In genomic region chr9:60275410-60276159, GRCm38 (mm10) we compare ENCODE assay signal across 8 mouse cellular contexts.
DNase-seq lines count a peak whose midpoint lies in the region.

No protein-coding gene starts in this region.

- DNase-seq in gastrocnemius, adult 18-20 months (ENCODE audit: low spot score) = peak; percentile 14
- no peak for DNase-seq in gastrocnemius, adult 8-10 months (ENCODE audit: low spot score in 2 of 2)
- DNase-seq in thymus, postnatal 4 days = peak; percentile 25
- no peak for DNase-seq in thymus, postnatal 0 days (ENCODE audit: low spot score)
- DNase-seq in forelimb bud, embryonic 11.5 days (ENCODE audit: low read depth, low spot score) = peak; percentile 35
- peak; percentile 50 for DNase-seq in mesoderm, embryonic 11.5 days (ENCODE audit: low read depth, low spot score)
- DNase-seq in thymus, adult 18-20 months = no peak
- no peak for DNase-seq in frontal cortex, postnatal 10 days (ENCODE audit: low spot score in 2 of 2)

Comparison
In these comparisons a context has a peak if more than half of its experiments do, and no peak if none do; other contexts are left out.
1. DNase-seq: peak in gastrocnemius, adult 18-20 months (single experiment), thymus, postnatal 4 days (single experiment), forelimb bud, embryonic 11.5 days (single experiment) and mesoderm, embryonic 11.5 days (single experiment); none in gastrocnemius, adult 8-10 months (0 of 2), thymus, postnatal 0 days (single experiment), thymus, adult 18-20 months (0 of 2) and frontal cortex, postnatal 10 days (0 of 2).